Mouse (Mus musculus) thymus, postnatal 4 days (tissue): Measurements from ENCODE around the gene Usp22.
"Not testable (repeated sequence)": the region's sequence is repeated elsewhere in the genome, so short reads cannot be mapped to it uniquely, and the experiment has no call there.

ENCODE experiments used
- DNase-seq: peaks from one replicate; pipeline ENCODE4 v3.0.0; 2021

The Usp22 gene

GRCm38 (mm10) chr11:61183820-61184219 lies 9.0 kb upstream of the Usp22 start:
- DNase-seq: no peak

GRCm38 (mm10) chr11:61181624-61182023 lies 6.8 kb upstream of the Usp22 start:
- no peak for DNase-seq

- no peak for DNase-seq
These were observed 5.5 kb upstream of the Usp22 start for GRCm38 (mm10) chr11:61180361-61180760.

- no peak for DNase-seq
These were observed 1.5 kb upstream of the Usp22 start for GRCm38 (mm10) chr11:61176321-61176720.

- DNase-seq: no peak
These were observed 923 bp upstream of the Usp22 start for GRCm38 (mm10) chr11:61175778-61176177.

GRCm38 (mm10) chr11:61174291-61174820 lies 499 bp downstream of the Usp22 start:
- peak; percentile 82 for DNase-seq

- DNase-seq: not testable (repeated sequence)
These were observed 1.4 kb downstream of the Usp22 start for GRCm38 (mm10) chr11:61173477-61173876.

GRCm38 (mm10) chr11:61170184-61170583 lies 4.7 kb downstream of the Usp22 start:
- DNase-seq: no peak

GRCm38 (mm10) chr11:61164881-61165280 lies 10.0 kb downstream of the Usp22 start:
- no peak for DNase-seq

- no peak for DNase-seq
These were observed 10.5 kb downstream of the Usp22 start for GRCm38 (mm10) chr11:61164366-61164765.

- no peak for DNase-seq
These were observed 11.5 kb downstream of the Usp22 start for GRCm38 (mm10) chr11:61163341-61163740.

- no peak for DNase-seq
These were observed 12.1 kb downstream of the Usp22 start for GRCm38 (mm10) chr11:61162776-61163175.

GRCm38 (mm10) chr11:61161121-61161520 lies 13.7 kb downstream of the Usp22 start:
- no peak for DNase-seq

GRCm38 (mm10) chr11:61159796-61160732 lies 14.8 kb downstream of the Usp22 start:
- peak; percentile 54 for DNase-seq

- no peak for DNase-seq
These were observed 16.7 kb downstream of the Usp22 start for GRCm38 (mm10) chr11:61158141-61158540.

- peak; percentile 75 for DNase-seq
These were observed 19.1 kb downstream of the Usp22 start for GRCm38 (mm10) chr11:61155727-61156126.

- no peak for DNase-seq
These were observed 24.4 kb downstream of the Usp22 start for GRCm38 (mm10) chr11:61150233-61151001.

GRCm38 (mm10) chr11:61147300-61147683 lies 27.6 kb downstream of the Usp22 start:
- no peak for DNase-seq

- DNase-seq: peak; percentile 77
These were observed 28.1 kb downstream of the Usp22 start for GRCm38 (mm10) chr11:61146645-61147299.

GRCm38 (mm10) chr11:61145551-61145950 lies 29.3 kb downstream of the Usp22 start:
- DNase-seq: no peak

GRCm38 (mm10) chr11:61143564-61144469 lies 31.0 kb downstream of the Usp22 start:
- peak; percentile 70 for DNase-seq
